In the genomic region with DNA sequence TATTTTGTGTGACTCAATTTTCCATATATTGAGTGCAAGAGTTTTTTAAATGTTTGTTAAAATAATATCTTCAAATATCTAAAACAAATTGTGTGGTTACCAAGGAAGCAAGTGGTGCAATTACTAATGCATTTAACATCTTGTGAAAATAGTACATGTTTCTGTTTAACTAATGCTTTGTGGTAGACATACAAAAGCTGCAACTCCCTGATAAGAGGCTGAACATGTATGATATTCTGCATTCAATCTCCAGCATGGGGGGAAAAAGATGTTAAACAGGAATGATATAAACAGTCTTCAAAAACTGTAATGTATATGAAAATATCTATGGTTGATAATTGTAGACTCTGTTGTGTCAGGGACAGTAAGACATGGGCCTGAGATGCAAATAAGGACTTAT, we compare ENCODE assay signal across 25 mouse cellular contexts.
"Had no signal": no experiment of that assay in that cellular context is flagged by ENCODE, and none has a peak within 500 bp of the region (broad histone marks: within the 10 kb centered on the region; RNA-seq: fewer than 3 reads in every experiment).

No protein-coding gene starts in this region.

- H3K4me3 ChIP-seq: embryonic facial prominence, embryonic 10.5 days; embryonic facial prominence, embryonic 12.5 days; embryonic facial prominence, embryonic 13.5 days; embryonic facial prominence, embryonic 15.5 days; erythroblast, embryonic 14.5 days; forebrain, embryonic 10.5 days; forebrain, embryonic 12.5 days; forebrain, embryonic 13.5 days; forebrain, embryonic 15.5 days; gastrocnemius, adult 2 months; heart, adult 2 months had no signal

- H3K4me1 ChIP-seq: embryonic facial prominence, embryonic 10.5 days; embryonic facial prominence, embryonic 12.5 days; embryonic facial prominence, embryonic 13.5 days; embryonic facial prominence, embryonic 15.5 days; forebrain, embryonic 10.5 days; forebrain, embryonic 12.5 days; forebrain, embryonic 13.5 days; forebrain, embryonic 15.5 days had no signal

- H3K27me3 ChIP-seq: embryonic facial prominence, embryonic 12.5 days; embryonic facial prominence, embryonic 13.5 days; embryonic facial prominence, embryonic 15.5 days; forebrain, embryonic 12.5 days; forebrain, embryonic 13.5 days; forebrain, embryonic 15.5 days had no signal

- H3K9ac ChIP-seq: embryonic facial prominence, embryonic 12.5 days; embryonic facial prominence, embryonic 13.5 days; embryonic facial prominence, embryonic 15.5 days; forebrain, embryonic 12.5 days; forebrain, embryonic 13.5 days; forebrain, embryonic 15.5 days; forebrain, postnatal 0 days had no signal

- H3K36me3 ChIP-seq: embryonic facial prominence, embryonic 10.5 days; embryonic facial prominence, embryonic 12.5 days; embryonic facial prominence, embryonic 13.5 days; embryonic facial prominence, embryonic 15.5 days; forebrain, embryonic 10.5 days; forebrain, embryonic 12.5 days; forebrain, embryonic 15.5 days had no signal

- DNase-seq: cerebellum, adult 9-10 months; cerebellum, adult 9-11 months; cerebellum, postnatal 10 days; cerebellum, postnatal 14 days; cerebellum, postnatal 25 days; cerebellum, postnatal 36 days; embryo, embryonic 11 days; forebrain, postnatal 0 days; gastrocnemius, adult 2 months; gastrocnemius, postnatal 10 days; gastrocnemius, postnatal 14 days; gastrocnemius, postnatal 25 days; gastrocnemius, postnatal 36 days; heart, adult 11 months; heart, adult 18-20 months; heart, adult 2 months had no signal

- H3K9me3 ChIP-seq: embryonic facial prominence, embryonic 10.5 days; embryonic facial prominence, embryonic 12.5 days; embryonic facial prominence, embryonic 13.5 days; embryonic facial prominence, embryonic 15.5 days; forebrain, embryonic 10.5 days; forebrain, embryonic 12.5 days; forebrain, embryonic 13.5 days; forebrain, embryonic 15.5 days had no signal

- H3K27ac ChIP-seq: embryonic facial prominence, embryonic 10.5 days; embryonic facial prominence, embryonic 12.5 days; embryonic facial prominence, embryonic 13.5 days; embryonic facial prominence, embryonic 15.5 days; forebrain, embryonic 10.5 days; forebrain, embryonic 12.5 days; forebrain, embryonic 13.5 days; forebrain, embryonic 15.5 days; gastrocnemius, adult 2 months; heart, adult 2 months had no signal
